Mouse (Mus musculus) C2C12 (cell line): ENCODE data around the gene Sox5.

Experiments used
- CEBPB ChIP-seq: IDR thresholded peaks from one replicate; pipeline ENCODE4 v1.6.1; 2011; ENCODE audit warnings: low read depth, mild to moderate bottlenecking, control low read depth, moderate library complexity
- CTCF ChIP-seq: IDR thresholded peaks from one replicate; pipeline ENCODE4 v1.5.1; 2011; ENCODE audit not compliant: control insufficient read depth, insufficient read depth, insufficient read length
- MAX ChIP-seq: IDR thresholded peaks from one replicate; pipeline ENCODE4 v1.6.1; 2011; ENCODE audit warnings: mild to moderate bottlenecking, control low read depth
- USF1 ChIP-seq: IDR thresholded peaks from one replicate; pipeline ENCODE4 v1.6.1; 2011; ENCODE audit warnings: low read depth, mild to moderate bottlenecking, control low read depth, moderate library complexity

GRCm38 (mm10) chr6:144480648-144481528 is 300.9 kb downstream of the Sox5 start:
- no peak for TF ChIP-seq CTCF
- TF ChIP-seq CEBPB: no peak
- TF ChIP-seq MAX: no peak
- TF ChIP-seq USF1: no peak
